Mouse (Mus musculus): Measurements from ENCODE around the gene Klhl36.

The Klhl36 gene

DNA sequence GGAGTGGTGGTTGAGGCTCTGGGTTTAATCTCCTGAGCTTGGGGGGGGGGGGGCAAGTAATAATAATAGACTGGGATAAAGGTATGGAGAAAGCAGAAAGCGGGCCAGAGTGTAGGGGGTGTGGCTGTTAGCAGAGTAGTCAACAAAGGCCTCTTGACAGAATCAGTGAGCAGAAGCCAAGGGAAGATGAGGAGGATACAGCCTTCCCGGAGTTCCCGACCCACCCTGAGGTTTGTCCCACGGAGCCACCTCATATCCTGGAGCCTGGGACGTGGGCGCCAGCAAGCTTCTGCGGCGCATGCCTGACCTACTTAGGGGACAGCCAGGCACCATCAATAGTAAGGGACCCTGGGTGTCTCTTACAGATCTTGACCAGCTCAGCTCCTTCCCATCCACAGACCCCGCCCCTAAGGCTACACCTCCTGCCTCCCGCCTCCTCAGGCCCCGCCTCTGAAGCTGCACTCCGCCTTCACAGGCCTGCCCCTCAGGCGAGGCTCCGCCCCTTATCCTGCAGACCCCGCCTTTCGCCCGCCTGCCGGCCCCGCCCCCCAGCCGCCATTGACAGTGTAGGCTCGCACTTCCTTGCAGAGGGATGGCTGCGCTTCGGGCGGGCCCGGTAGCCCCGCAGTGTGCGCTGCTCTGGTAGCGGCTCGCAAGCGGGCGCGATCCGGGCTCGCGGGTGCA is at the start of gene Klhl36:
TSS of gene Klhl36 (plus strand) at position 561 of the 684 bp plus-strand sequence.
- DNase-seq: peak; percentile 98

DNA sequence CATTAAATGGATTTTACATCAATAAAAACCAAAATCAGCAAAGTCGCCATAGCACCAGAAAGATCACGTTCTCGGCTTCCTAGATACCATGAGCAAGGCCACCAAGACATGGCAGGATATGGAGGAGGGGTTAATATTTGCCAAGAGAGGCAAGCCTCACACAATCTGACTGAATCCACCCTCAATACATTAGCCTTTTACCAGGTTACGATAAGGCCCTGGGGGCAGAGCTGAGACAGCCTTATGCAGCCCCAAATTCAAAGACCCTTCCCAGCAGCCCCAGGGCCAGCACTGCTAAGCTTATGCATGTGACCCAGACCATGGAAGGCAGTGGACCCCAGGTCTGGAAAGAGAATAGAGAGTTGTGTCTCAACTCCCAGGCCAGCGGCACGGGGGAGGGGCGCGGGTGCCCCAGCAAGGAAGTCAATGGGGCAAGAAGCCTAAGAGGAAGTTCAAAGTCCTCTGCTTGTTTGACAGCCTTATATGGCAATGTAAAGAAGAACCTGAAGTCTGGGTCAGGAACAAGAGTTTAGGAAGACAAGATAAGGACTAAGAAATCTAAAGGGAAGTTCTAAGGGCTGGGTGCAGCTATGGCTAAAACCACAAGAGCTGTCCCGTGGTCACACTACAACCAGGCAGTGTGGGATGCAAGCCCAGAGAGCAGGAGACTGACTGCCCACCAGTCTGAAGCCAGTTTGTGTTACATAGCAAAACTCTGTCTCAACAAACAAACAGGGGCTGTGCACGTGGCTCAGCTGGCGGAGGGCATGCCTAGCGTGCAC is 49.2 kb upstream of the Klhl36 start:
- peak; percentile 53 to 55 for DNase-seq

GRCm38 (mm10) chr8:119816219-119816618 is 45.8 kb upstream of the Klhl36 start:
- DNase-seq: no peak

DNA sequence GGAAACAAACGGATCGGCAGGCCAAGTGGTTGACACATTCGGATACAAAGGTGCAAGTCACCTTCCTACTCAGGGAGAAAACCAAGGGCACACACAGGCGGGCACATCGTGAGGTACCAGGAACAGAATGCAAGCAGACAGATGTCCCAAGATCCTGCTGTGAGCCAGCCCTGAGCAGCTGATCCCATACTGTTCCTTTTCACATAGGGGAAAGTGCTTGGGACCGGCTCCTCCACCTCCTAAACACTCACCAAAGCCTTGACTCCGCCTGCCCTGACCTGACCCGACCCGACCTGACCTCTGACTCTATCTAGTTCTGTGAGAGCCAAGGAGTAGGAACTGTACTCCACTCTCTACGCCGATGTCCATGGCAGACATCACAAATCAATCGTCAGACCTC is 44.6 kb upstream of the Klhl36 start:
- DNase-seq: no peak

- DNase-seq: no peak
Observed at GRCm38 (mm10) chr8:119819316-119819715, 42.8 kb upstream of the Klhl36 start.

GRCm38 (mm10) chr8:119819976-119820375 is 42.1 kb upstream of the Klhl36 start:
- DNase-seq: no peak

- DNase-seq: no peak
Observed at GRCm38 (mm10) chr8:119821691-119822090, 40.4 kb upstream of the Klhl36 start.

GRCm38 (mm10) chr8:119823278-119823677 is 38.8 kb upstream of the Klhl36 start:
- no peak for DNase-seq

- DNase-seq: peak in 1 of 2 experiments; percentile 27
Observed at GRCm38 (mm10) chr8:119824100-119824499, 38.0 kb upstream of the Klhl36 start.

DNA sequence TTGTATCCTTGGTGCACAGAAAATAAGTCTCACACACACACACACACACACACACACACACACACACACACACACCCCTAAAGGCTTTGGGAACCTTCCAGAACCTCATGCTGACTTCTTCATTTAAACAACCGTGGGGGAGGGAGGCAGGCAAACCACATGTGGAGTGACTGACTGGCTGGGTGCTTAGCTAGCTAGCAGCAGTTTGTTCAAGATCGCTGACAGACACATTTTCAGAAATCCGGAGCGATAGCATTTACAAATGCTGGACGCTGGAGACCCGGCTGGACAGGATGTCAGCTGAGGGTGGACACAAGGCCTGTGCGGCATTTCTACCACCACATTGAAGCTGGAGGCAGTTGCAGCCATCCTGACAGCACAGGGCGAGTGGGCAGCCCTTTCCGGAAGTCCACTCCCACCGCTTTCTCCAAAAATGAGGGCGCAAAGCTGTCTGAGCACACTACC is 37.2 kb upstream of the Klhl36 start:
- DNase-seq: peak in 1 of 2 experiments; percentile 33

- peak in 1 of 2 experiments; percentile 50 for DNase-seq
Observed at GRCm38 (mm10) chr8:119825950-119826730, 35.9 kb upstream of the Klhl36 start.

- no peak for DNase-seq
Observed at GRCm38 (mm10) chr8:119826982-119827381, 35.1 kb upstream of the Klhl36 start.

- peak in 1 of 2 experiments; percentile 42 for DNase-seq
Observed at GRCm38 (mm10) chr8:119827721-119828153, 34.3 kb upstream of the Klhl36 start.

DNA sequence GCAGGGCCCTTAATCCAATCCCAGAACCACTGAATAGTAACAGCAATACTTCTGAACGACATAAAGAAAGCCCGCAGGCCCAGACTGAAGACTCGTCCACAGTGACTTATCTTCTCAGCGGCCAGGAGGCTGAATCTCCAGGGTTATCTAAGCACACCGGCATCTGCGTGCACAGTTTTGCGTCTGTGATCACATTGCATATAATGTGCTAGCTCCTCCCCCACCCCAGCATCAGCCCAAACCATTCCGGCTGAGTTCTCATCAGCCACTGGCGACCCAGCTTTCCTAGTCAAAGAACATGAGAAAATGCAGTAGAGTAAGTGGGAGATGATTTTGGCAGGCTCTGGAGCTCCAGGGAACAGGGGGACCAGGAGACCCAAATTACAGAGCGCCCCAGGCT is 33.1 kb upstream of the Klhl36 start:
- DNase-seq: no peak

DNA sequence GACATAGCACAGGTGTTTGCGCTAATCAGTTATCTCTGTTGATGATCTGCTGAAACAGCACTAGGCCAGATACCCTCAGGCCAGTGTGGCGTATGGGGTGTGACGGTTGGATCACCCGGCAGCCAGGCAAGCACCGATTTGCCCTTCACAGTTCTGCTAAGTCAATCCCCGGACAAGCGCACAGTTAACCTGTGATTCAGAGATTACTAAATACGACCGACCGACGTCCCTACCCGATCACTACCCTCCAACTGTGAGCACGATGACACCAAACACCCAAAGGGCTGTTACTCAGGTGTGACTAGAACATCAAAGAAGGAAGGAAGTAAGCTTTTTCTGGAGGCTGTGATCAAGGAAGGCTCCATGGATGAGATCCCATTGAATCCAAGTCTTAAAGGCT is 32.6 kb upstream of the Klhl36 start:
- DNase-seq: no peak

DNA sequence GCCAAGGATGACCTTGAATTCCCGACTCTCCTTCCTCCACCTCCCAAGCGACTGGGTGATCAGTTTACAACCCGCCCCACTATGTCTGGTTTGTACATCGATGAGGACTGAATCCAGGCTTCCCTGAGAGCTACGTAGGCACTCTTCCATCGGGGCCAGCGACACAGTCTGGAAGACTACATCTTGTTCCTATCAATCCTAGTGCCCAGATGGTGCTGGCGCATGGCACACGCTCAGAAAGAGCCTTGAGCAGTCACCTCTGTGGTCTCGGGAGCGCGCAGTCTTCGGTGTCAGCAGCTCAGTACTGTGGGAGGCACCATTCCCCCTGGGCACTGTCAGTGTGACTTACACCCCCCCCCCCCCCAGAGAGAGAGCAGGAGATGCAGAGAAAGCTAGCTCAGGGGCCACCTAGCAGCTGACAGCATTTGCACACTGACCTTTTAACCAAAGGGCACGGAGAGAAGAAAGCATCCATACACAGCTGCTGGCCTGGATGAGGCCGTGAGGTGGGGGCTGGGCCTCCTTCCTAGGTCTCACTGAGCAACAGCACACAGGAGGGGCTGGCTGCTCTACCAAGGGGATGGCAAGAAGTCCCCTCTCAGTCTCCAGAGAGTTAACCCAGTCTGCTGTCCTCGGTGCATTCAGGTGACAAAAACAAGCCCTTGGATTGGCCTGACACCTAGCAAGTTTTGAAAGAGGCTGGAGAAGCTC is 32.0 kb upstream of the Klhl36 start:
- DNase-seq: no peak

GRCm38 (mm10) chr8:119830589-119830988 is 31.5 kb upstream of the Klhl36 start:
- DNase-seq: no peak

DNA sequence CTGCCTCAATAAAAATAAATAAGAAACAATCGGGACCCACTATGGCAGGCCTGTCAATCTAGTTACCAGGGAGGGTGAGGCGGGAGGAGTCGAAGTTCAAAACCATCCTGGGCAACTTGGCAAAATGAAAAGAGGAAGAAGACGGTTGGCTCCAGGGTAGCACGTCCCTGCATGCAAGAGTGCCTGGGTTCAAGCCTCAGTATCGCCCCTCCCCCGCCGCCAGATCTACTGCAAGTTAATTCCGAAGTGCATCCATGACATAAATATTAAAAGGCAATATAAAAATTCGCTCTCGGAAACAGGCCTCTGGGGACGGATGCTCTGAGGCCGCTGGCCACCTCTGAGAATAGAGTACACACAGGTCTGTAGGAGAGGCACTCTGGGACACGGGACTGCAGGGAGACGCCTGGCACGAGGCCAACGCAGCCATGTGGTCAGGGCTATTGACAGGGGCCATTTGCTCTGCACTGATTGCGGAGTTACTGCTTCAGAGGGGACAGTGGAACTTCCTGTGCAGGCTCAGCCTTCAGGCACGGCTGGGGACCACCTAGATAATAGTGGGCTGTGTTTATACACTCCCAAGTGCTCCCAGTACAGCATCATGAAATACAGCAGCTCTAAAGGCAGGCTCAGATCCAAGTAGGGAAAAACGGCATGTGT is 30.6 kb upstream of the Klhl36 start:
- DNase-seq: peak; percentile 80 to 85

- peak in 1 of 2 experiments; percentile 26 for DNase-seq
Observed at GRCm38 (mm10) chr8:119832101-119832617, 29.9 kb upstream of the Klhl36 start.

DNA sequence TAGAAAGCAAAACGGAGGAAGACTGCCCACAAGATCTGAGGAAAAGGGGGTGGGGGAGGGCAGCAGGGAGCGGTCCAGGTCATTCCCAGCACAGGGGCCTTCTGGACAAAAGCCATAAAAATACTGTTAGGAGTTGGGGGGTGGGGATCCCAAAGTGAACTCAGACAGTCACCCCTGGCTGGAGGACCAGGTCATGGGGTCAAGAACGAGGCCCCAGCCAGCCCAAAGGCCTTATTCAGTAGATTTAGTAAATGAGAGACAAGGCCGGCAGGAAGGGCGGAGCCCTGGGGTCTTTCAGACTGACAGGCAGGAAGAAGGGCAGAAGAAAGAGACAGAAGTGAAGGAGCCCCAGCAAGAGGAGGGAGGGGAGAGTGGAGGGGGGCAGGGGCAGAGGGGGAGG is 29.1 kb upstream of the Klhl36 start:
- DNase-seq: no peak

GRCm38 (mm10) chr8:119834676-119835075 is 27.4 kb upstream of the Klhl36 start:
- DNase-seq: no peak

DNA sequence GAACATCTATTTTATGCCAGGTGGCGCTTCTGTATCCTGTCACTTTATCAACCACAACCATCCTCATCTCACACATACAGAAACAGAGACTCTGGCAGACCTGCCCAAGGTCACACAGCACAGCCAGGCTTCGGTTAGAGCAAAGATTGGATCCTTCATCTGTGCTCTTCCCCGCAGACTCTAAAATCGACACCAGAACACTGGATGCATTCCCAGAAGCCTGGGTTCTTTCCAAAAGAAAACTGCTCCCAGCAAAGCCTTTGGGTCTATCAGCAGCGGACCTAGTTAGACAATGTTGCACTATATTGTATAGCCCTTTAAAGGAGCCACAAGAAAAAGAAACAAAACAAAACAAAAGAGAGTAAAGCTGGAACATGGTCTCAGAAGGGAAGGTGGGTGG is 26.8 kb upstream of the Klhl36 start:
- DNase-seq: no peak
